Mouse (Mus musculus): Measurements from ENCODE around the gene Hist1h2br.

DNA sequence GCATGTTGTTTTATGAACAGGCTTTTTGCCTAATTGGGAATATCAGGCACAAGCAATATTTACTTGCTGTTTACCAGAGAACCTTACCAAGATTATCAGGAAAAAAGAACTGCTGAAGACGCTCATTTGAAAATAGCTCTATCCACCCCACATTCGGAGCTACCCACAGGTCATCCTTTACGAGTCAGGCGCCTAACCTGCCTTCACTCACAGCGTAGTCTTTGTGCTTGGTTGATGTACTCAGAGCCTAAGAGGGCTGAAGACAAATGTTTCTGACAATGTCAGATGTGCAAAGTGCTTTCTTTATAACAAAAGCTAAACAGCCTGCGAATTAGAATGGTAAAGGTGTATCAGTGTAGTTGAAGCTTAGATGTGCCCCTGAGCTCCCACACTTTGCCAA lies 49.2 kb upstream of the Hist1h2br start:
- TF ChIP-seq FLI1 (IDR thresholded peaks at IDR 0.05; ENCODE audit: low read length) (no peak), GATA1 (IDR thresholded peaks at IDR 0.05; ENCODE audit: borderline replicate concordance, low read length) (no peak)
